Mouse (Mus musculus): Measurements from ENCODE around the gene Dffb. TPM values are rescaled to one million over a fixed set of nuclear protein-coding genes. Genes with fewer than 3 reads are reported as not detected.
A peak's percentile ranks its signal among the peaks of the same experiment; 100 is the strongest.

The Dffb gene
- polyA plus RNA-seq, 1 experiment: 0.83 TPM

DNA sequence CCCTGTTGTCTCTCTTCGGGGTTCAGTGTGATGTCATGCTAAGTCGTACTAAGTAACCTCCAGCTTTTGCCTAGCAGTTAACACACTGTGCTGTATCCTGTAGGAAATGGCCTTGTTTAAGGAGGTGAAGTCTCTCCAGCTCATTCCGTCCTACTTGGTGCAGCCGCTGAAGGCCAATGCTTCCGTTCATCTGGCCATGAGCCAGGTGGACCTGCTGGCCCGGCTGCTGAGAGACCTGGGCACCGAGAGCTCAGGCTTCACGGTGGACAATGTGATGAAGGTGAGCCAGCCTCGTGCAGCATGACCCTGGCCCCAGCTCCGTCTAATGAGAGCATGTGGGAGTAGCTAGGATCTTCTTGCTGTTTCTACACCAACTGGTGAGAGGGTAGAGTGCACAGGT lies 17.8 kb upstream of the Dffb start:
- no peak overlapping the region for H3K27ac ChIP-seq (replicated peaks; ENCODE audit: low read depth, low read length)
- no peak overlapping the region for H3K4me3 ChIP-seq (ENCODE audit: insufficient read depth, low read depth, low read length)
- H3K4me1 ChIP-seq (ENCODE audit: control insufficient read depth, insufficient read depth, insufficient read length, low read length): no peaks in the 10 kb centered on the region

DNA sequence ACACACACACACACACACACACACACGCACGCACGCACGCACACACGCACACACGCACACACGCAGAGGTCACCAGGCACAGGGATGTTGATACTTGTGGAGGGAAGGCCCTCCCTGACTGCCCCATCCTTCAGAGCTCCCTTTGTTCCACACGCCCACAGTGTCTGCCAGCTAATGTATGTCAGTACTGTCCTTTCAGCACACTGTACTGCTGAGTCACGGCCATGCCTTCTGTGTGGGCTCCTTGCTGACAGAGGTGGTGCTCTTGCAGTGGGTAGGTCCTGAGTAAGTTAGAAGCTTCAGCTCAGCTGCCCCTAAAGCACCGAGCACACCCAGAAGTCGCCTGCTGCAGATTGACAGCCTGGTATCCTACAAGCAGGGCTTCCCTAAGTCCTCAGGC lies 5.5 kb upstream of the Dffb start:
- Histone ChIP-seq H3K4me3 (ENCODE audit: insufficient read depth, low read depth, low read length) (no peak overlapping the region), H3K4me1 (ENCODE audit: control insufficient read depth, insufficient read depth, insufficient read length, low read length) (peaks cover 2% of the 10 kb centered on the region; the same call in 1 of the 2 replicates), H3K27ac (replicated peaks; ENCODE audit: low read depth, low read length) (no peak overlapping the region)

DNA sequence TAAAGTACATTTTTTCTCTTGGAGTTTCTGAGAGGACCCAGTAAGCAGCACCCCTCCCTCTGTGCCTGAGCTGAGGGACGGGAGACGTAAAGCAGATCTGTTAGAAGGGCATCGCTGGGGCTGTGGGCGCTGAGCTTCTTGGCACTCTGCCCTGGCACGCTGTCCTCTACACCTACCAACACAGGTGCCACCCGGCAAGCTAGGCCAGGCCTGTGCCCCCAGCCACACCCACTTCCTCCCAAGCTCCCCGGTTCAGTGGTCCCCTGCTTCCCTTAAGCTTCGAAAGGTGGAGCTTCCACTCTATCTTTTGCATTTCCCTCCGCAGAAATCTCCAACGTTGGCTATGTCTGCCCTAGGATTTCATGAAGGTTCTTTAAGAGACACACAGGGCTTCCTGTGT lies 4.3 kb upstream of the Dffb start:
- Histone ChIP-seq H3K27ac (replicated peaks; ENCODE audit: low read depth, low read length) (no peak overlapping the region), H3K4me1 (ENCODE audit: control insufficient read depth, insufficient read depth, insufficient read length, low read length) (peaks cover 2% of the 10 kb centered on the region; the same call in 1 of the 2 replicates), H3K4me3 (ENCODE audit: insufficient read depth, low read depth, low read length) (no peak overlapping the region)

DNA sequence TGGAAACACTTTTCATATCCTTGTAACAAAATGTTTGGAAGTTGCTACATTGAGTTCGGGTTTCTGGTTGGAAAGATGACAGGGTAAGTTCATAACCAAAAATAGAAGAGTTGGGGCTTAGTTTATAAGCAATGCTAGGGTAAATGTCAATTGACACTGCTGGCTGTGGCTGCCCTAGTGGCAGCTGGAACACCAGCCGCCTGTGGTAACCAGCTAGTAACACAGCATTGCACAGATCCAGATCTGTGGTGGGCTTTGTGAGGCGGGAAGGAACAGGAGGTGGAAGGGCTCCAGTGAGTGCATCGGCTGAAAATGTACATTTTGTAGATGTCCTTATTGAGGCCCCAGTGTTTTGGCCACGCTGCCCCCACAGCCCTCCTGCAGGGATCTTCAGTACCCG lies 842 bp upstream of the Dffb start:
- Histone ChIP-seq H3K27ac (replicated peaks; ENCODE audit: low read depth, low read length) (no peak overlapping the region), H3K4me1 (ENCODE audit: control insufficient read depth, insufficient read depth, insufficient read length, low read length) (peaks cover 2% of the 10 kb centered on the region; the same call in 1 of the 2 replicates), H3K4me3 (ENCODE audit: insufficient read depth, low read depth, low read length) (peak overlapping the region; percentile 87)

DNA sequence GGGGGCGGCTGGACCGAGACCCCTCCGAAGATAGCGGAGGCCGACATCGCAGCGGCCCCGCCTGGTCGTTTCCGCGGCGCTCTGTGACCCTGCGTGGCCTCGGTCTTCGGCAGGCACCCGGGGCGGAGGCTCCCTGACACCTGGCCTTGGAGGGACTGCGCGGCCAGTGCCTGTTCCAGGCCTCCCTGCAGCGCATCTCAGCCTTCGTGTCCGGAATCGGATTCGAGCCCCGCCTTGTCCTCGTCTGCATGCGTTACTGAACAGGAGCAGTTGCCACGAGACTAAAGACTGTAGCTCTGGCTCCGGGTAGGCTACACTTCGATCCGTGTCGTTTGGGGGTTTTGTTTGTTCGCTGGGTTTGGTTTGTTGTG lies 351 bp upstream of the Dffb start:
- H3K27ac ChIP-seq (replicated peaks; ENCODE audit: low read depth, low read length): no peak overlapping the region
- peaks cover 2% of the 10 kb centered on the region; the same call in 1 of the 2 replicates for H3K4me1 ChIP-seq (ENCODE audit: control insufficient read depth, insufficient read depth, insufficient read length, low read length)
- H3K4me3 ChIP-seq (ENCODE audit: insufficient read depth, low read depth, low read length): peak overlapping the region; percentile 87

DNA sequence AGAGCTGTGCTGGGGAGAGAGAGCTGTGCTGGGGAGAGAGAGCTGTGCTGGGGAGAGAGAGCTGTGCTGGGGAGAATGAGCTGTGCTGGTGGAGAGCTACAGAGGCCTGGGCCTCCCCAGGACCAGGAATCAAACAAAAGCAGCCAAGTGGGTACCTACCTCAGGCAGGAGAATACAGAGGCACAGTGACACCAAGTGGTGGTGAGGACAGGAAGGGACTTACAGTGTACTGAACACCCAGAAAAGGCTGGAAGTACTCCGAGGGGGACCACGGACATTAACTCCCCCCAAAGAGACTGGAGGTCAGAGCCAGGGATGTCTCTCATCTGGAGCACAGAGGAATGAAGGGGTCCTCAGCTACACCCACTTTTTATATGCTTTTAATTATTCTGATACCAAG lies 6.9 kb downstream of the Dffb start:
- no peak overlapping the region for H3K4me3 ChIP-seq (ENCODE audit: insufficient read depth, low read depth, low read length)
- no peak overlapping the region for H3K27ac ChIP-seq (replicated peaks; ENCODE audit: low read depth, low read length)
- H3K4me1 ChIP-seq (ENCODE audit: control insufficient read depth, insufficient read depth, insufficient read length, low read length): no peaks in the 10 kb centered on the region

DNA sequence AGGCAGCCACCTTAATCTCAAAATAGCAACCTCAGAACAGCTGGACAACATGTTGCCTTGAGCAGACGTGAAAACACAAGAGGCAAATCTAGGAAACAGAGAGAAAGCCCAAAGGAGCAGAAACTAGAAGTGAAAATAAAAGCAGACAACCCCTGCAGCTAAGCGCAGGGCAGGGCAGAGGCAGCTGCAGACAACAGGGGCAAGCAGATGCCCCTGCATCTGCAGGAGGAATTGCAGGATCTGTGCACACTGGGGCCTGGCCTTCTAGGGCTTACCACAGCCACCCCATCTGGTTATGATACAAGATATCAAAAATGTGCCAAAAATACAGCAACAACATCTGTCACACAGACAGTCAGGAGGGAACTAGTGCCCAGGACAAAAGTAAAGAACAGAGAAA lies 7.4 kb downstream of the Dffb start:
- no peak overlapping the region for H3K27ac ChIP-seq (replicated peaks; ENCODE audit: low read depth, low read length)
- no peaks in the 10 kb centered on the region for H3K4me1 ChIP-seq (ENCODE audit: control insufficient read depth, insufficient read depth, insufficient read length, low read length)
- H3K4me3 ChIP-seq (ENCODE audit: insufficient read depth, low read depth, low read length): no peak overlapping the region

DNA sequence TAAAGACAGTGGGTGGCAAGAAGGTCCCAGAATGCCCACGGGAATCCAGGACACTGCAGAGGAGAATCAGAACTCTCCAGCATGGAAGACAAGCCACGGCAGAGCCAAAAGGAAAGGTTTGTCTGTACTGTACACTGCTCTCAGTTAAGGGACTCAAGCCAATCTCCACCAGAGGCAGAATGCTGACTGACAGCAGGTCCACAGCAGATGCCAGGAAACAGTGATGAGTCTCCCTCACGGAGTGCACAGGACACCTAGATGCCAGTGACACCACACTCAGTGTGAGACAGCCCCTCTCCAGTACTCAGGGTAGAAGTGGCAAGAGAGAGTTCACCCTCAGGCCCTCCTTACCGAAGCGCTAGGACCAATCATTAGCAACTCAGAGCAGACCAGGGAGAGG lies 8.3 kb downstream of the Dffb start:
- H3K4me1 ChIP-seq (ENCODE audit: control insufficient read depth, insufficient read depth, insufficient read length, low read length): no peaks in the 10 kb centered on the region
- H3K27ac ChIP-seq (replicated peaks; ENCODE audit: low read depth, low read length): no peak overlapping the region
- no peak overlapping the region for H3K4me3 ChIP-seq (ENCODE audit: insufficient read depth, low read depth, low read length)

DNA sequence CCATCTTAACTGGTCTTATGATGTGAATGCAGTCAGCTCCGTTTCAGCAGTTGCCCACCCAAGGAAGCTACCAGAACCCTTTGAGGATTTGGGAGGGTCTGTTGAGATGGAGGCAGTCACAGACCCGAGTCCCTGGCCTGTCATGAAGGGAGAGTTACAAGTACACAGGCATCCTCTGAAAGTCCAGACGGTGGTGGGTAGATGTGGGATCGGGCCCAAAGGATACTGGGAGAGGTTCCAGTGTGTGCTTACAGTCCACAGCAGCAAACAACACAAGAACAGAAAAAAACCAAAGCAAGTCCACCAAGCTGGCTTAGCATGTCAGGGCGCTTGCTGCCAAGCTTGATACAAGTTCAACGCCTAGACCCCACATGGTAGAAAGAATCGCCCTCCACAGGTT lies 12.3 kb downstream of the Dffb start:
- no peaks in the 10 kb centered on the region; the same call in 1 of the 2 replicates for H3K4me1 ChIP-seq (ENCODE audit: control insufficient read depth, insufficient read depth, insufficient read length, low read length)
- no peak overlapping the region for H3K27ac ChIP-seq (replicated peaks; ENCODE audit: low read depth, low read length)
- H3K4me3 ChIP-seq (ENCODE audit: insufficient read depth, low read depth, low read length): no peak overlapping the region

DNA sequence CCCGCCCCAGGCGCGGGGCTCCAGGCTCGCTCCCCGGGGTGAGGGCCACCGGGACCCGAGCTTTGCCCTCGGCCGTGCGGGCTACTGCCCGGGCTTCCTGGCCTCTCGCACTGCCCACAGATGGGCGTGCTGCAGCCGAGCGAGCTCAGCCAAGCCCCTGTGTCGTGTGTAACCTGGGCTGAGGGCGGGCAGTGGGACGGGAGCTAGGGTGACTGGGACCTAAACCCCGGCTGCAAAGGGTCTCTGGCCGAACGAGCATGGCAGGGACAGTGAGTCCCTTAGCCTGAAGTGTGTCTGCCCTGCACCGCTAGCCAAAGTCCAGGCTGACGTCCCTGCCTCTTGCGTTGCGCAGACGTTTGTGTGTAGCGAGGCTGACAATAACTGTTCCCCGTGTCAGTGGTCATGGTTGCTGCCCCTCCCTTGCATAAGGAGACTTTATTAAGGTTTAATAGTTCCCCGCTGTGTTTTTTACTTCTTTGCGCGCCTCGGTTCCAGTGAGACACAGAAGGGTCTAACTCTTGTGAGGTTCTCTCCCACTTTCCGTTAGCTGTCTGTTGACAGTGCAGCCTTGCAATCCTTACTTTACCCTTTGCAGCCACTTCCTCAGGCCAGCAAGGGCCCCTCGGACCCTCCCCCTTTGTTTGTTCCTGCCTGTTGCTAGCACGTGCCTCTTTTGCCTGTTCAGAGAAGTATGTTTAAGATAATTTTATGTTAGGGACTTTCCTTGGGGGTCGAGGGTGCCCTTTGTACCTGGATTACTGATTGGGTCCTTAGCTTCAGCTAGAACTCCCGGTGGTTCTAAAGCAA lies 17.3 kb downstream of the Dffb start:
- H3K4me1 ChIP-seq (ENCODE audit: control insufficient read depth, insufficient read depth, insufficient read length, low read length): no peaks in the 10 kb centered on the region; the same call in 1 of the 2 replicates
- peak overlapping the region; percentile 73 for H3K4me3 ChIP-seq (ENCODE audit: insufficient read depth, low read depth, low read length)

DNA sequence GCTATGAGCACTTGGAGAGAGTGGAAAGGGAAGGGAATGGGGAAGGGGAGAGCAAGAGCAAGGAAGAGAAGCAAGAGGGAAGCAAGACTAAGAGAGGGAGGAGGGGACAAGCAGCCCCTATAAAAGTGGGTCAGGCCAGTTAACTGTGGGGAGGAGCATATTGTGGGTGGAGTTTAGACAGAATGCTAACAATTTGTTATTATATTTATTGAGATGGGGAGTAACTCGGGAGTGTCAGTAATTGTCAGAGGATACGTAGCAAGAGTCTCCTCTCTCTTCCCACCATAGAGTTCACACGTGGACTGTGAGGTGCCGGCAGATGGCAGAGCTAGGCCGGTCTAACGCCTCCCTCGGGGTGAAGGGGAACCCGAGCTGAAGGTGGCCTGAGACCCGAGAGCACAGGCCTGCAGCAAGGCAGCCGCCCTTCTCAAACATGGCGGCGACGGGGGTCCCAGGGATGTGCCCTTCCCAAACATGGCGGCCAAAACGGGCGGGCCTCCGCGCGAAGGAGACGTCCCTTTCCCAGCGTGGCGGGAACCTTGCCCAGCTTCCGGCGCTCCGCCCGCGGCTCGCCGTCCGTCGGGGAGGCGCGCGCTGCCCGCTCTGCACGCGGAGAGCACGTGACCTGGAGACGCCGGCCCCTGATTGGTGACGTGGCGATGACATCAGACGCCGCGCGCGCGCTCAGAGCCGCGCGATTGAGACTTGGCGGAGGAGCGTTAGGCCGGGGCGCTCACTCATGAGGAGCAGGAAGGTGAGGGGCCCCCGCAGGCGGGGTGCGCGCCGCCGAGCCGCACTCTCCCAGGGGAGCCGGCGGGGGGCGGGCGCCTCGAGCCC lies 18.1 kb downstream of the Dffb start, which contains the start of gene A430005L14Rik:
Gene A430005L14Rik, plus strand, starts transcription at position 669 of the 837 bp plus-strand sequence.
- H3K27ac ChIP-seq (replicated peaks; ENCODE audit: low read depth, low read length): peak within 1 kb of the TSS; percentile 66
- no peaks in the 10 kb centered on the region; the same call in 1 of the 2 replicates for H3K4me1 ChIP-seq (ENCODE audit: control insufficient read depth, insufficient read depth, insufficient read length, low read length)
- peak within 1 kb of the TSS; percentile 73 for H3K4me3 ChIP-seq (ENCODE audit: insufficient read depth, low read depth, low read length)

More for the DNA sequence above, 17.3 kb downstream of the Dffb start:
- H3K27ac ChIP-seq (replicated peaks; ENCODE audit: low read depth, low read length): peak overlapping the region; percentile 14; the same call in 1 of the 2 replicates

DNA sequence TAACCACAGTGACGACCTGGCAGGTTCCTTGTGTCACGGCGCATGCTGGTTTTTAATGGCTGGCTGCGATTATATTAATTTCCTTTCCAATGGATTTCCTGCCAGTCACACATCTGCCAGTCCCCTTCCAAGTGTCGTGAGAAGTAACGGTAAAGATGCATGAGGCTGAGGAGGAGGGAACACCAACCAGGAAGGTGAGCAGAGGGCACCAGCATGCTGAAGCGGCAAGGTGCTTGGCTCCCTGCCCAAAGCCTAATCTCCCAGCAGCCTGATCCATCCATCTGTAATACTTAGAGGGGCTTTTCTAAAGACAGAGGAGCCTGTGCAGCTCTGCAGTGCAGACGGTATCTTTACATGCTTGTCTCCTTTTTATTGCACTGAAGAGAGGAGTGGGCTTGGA lies 19.3 kb downstream of the Dffb start:
- no peak overlapping the region for H3K27ac ChIP-seq (replicated peaks; ENCODE audit: low read depth, low read length)
- no peak overlapping the region for H3K4me3 ChIP-seq (ENCODE audit: insufficient read depth, low read depth, low read length)
- H3K4me1 ChIP-seq (ENCODE audit: control insufficient read depth, insufficient read depth, insufficient read length, low read length): no peaks in the 10 kb centered on the region; the same call in 1 of the 2 replicates

DNA sequence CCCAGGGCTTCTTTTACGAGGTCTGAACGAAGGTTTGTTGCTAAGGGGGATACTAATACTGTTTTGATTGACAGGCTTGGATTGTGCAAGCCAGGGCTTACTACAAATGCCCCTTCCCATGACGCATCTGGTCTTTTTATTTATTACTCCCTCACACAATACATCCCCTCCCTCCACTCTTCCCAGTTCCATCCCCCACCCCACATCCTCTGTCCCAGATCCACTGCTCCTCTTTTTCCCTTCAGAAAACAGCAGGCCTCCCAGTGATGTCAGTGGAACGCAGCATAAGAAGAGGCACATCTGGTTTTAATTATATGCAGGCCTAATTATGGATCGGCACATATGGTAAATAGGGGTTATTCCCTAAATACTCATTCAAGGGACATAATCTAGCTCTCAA lies 23.2 kb downstream of the Dffb start:
- no peaks in the 10 kb centered on the region for H3K4me1 ChIP-seq (ENCODE audit: control insufficient read depth, insufficient read depth, insufficient read length, low read length)
- H3K27ac ChIP-seq (replicated peaks; ENCODE audit: low read depth, low read length): no peak overlapping the region
- H3K4me3 ChIP-seq (ENCODE audit: insufficient read depth, low read depth, low read length): no peak overlapping the region

DNA sequence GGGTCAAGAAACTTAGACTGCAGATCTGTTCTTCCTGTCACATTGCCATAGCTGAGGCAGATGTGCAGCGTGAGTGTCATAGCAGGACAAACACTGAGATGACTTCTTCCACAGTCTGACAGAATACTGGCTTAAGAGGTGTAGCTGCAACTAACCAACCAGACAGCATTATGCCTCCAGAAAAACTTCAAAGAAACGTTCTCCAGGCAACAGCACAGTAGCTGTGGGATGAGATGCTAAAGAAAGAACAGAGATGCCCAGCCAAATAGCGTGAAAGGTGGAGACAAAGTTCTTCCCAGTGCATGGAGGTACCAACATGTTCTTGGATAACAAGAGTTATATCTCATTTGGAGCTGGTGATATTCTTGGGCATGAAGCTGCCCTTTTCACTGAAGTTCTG lies 23.8 kb downstream of the Dffb start:
- Histone ChIP-seq H3K4me3 (ENCODE audit: insufficient read depth, low read depth, low read length) (no peak overlapping the region), H3K4me1 (ENCODE audit: control insufficient read depth, insufficient read depth, insufficient read length, low read length) (no peaks in the 10 kb centered on the region), H3K27ac (replicated peaks; ENCODE audit: low read depth, low read length) (no peak overlapping the region)

DNA sequence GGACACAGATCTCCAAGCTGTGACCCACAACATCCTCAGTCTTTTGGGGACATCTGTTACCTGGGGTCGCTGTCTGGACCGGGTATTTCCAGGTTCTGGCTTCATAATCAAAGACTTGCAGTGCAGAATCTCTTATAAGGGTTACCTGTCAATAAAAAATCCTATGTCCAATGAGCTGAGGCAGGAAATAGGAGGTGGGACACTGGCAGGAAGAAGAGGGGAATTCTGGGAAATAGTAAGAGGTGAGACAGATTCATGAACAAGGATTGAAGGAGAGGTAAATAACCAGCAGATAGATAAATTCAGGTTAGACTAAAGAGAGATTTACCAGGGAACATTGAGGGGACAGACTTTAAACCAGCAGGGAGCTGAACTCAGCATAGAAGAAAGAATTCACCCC lies 24.6 kb downstream of the Dffb start:
- no peaks in the 10 kb centered on the region for H3K4me1 ChIP-seq (ENCODE audit: control insufficient read depth, insufficient read depth, insufficient read length, low read length)
- no peak overlapping the region for H3K27ac ChIP-seq (replicated peaks; ENCODE audit: low read depth, low read length)
- H3K4me3 ChIP-seq (ENCODE audit: insufficient read depth, low read depth, low read length): no peak overlapping the region

All from brown adipose tissue, adult 24 weeks (tissue).